Mouse (Mus musculus) lung, postnatal 36 days (tissue): ENCODE data around the gene Ifna15.
A peak's percentile ranks its signal among the peaks of the same experiment; 100 is the strongest.
"Not testable (repeated sequence)": the region's sequence is repeated elsewhere in the genome, so short reads cannot be mapped to it uniquely, and the experiment has no call there.

Source experiments
- DNase-seq: peaks from one replicate; pipeline ENCODE4 v3.0.0; 2022; ENCODE audit warnings: mixed read lengths

Ifna15 gene

GRCm38 (mm10) chr4:88558145-88558544 lies at the start of gene Ifna15:
Gene Ifna15, minus strand, starts transcription at chr4:88558245.
- not testable (repeated sequence) for DNase-seq

GRCm38 (mm10) chr4:88603276-88603675 lies 45.2 kb upstream of the Ifna15 start, which contains the start of gene Ifna12:
Gene Ifna12, minus strand, starts transcription at chr4:88603376.
- DNase-seq: no peak

GRCm38 (mm10) chr4:88592285-88592684 lies 34.2 kb upstream of the Ifna15 start, which contains the start of gene Ifna9:
Gene Ifna9, minus strand, starts transcription at chr4:88592385.
- no peak for DNase-seq

GRCm38 (mm10) chr4:88571698-88572097 lies 13.7 kb upstream of the Ifna15 start, which contains the start of gene Ifna14:
Gene Ifna14, minus strand, starts transcription at chr4:88571798.
- DNase-seq: no peak

GRCm38 (mm10) chr4:88561791-88562190 lies 3.7 kb upstream of the Ifna15 start:
- DNase-seq: no peak

- DNase-seq: peak; percentile 95
Measured at GRCm38 (mm10) chr4:88550161-88550945, 7.7 kb downstream of the Ifna15 start.

- DNase-seq: no peak
Measured at GRCm38 (mm10) chr4:88547986-88548385, 10.1 kb downstream of the Ifna15 start.

GRCm38 (mm10) chr4:88543649-88544234 lies 14.3 kb downstream of the Ifna15 start:
- DNase-seq: peak; percentile 76

GRCm38 (mm10) chr4:88537328-88537727 lies 20.7 kb downstream of the Ifna15 start:
- peak; percentile 86 for DNase-seq

GRCm38 (mm10) chr4:88536640-88537039 lies 21.4 kb downstream of the Ifna15 start:
- DNase-seq: peak; percentile 35

GRCm38 (mm10) chr4:88535742-88536141 lies 22.3 kb downstream of the Ifna15 start:
- DNase-seq: no peak

GRCm38 (mm10) chr4:88534903-88535302 lies 23.1 kb downstream of the Ifna15 start:
- DNase-seq: no peak

GRCm38 (mm10) chr4:88533499-88533898 lies 24.5 kb downstream of the Ifna15 start:
- no peak for DNase-seq

- no peak for DNase-seq
Measured at GRCm38 (mm10) chr4:88530892-88531291, 27.2 kb downstream of the Ifna15 start.

- no peak for DNase-seq
Measured at GRCm38 (mm10) chr4:88530271-88530670, 27.8 kb downstream of the Ifna15 start.

GRCm38 (mm10) chr4:88526379-88527049 lies 31.5 kb downstream of the Ifna15 start:
- no peak for DNase-seq

GRCm38 (mm10) chr4:88525393-88525792 lies 32.7 kb downstream of the Ifna15 start:
- DNase-seq: peak; percentile 8

GRCm38 (mm10) chr4:88523241-88523640 lies 34.8 kb downstream of the Ifna15 start:
- DNase-seq: peak; percentile 49

GRCm38 (mm10) chr4:88522674-88523073 lies 35.4 kb downstream of the Ifna15 start, which contains the start of gene Ifnb1:
Gene Ifnb1, minus strand, starts transcription at chr4:88522774.
- DNase-seq: no peak

- DNase-seq: no peak
Measured at GRCm38 (mm10) chr4:88517957-88518356, 40.1 kb downstream of the Ifna15 start.

GRCm38 (mm10) chr4:88515711-88516211 lies 42.3 kb downstream of the Ifna15 start:
- DNase-seq: peak; percentile 68

GRCm38 (mm10) chr4:88515250-88515649 lies 42.8 kb downstream of the Ifna15 start:
- DNase-seq: no peak

- peak; percentile 83 for DNase-seq
Measured at GRCm38 (mm10) chr4:88514403-88514802, 43.6 kb downstream of the Ifna15 start.
